In the genomic region with DNA sequence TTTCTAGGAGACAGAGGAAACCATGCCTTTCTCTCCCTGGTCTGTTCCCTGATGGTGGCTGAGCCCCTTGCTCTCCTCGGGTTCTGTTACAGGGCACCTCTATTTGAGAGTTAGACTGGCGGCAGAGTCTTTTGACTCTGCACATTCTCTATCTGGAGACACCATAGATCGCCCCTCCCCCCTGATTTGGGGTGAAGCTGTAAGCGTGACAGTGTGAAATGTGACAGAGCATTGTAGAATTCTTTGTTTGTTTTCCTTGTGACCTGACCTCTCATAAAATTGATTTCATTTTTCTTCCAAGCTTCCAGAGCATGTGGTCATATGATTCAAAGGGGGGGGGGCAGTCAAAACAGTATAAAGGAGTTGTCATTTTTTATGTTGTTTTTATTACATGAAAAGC, we compare ENCODE assay signal across 13 mouse cellular contexts.
DNase-seq lines count a peak whose midpoint lies in the region; ATAC-seq and TF ChIP-seq lines count a peak whose summit lies in the region.
"Had no signal": no experiment of that assay in that cellular context is flagged by ENCODE, and none has a peak within 500 bp of the region (broad histone marks: within the 10 kb centered on the region; RNA-seq: fewer than 3 reads in every experiment).

No protein-coding gene starts in this region.

- H3K27ac ChIP-seq in heart, embryonic 14.5 days (replicated peaks in 1 of 2; ENCODE audit: control insufficient read depth in 1 of 2, insufficient read depth in 1 of 2, low read depth in 2 of 2, low read length in 2 of 2), result peak overlapping the region in 1 of 2 experiments; percentile 76; a peak in 2 of 4 replicates
- no peak overlapping the region for H3K27ac ChIP-seq in liver, adult 2 months (replicated peaks; ENCODE audit: insufficient read depth, low read depth, low read length)
- H3K27ac ChIP-seq: embryonic facial prominence, embryonic 12.5 days; midbrain, embryonic 12.5 days had no signal

- no peak for DNase-seq in heart, adult 18-20 months
- DNase-seq in liver, adult 2 months (ENCODE audit: extremely low read depth, low read depth, low spot score), result peak; percentile 46
- no peak for DNase-seq in liver
- DNase-seq in thymus, postnatal 4 days, result peak; percentile 25
- no peak for DNase-seq in thymus, postnatal 10 days (ENCODE audit: low spot score in 2 of 2)
- DNase-seq: cerebellum, adult 11-12 months; liver, postnatal 0 days; right cerebral cortex, postnatal 14 days; thymus, adult 18-20 months had no signal

- ATAC-seq in heart, embryonic 14.5 days (ENCODE audit: insufficient number of reproducible peaks, insufficient read depth, low FRiP score, low read depth), result no peak
- no peak for ATAC-seq in megakaryocyte, adult 5-6 weeks (ENCODE audit: poor library complexity, severe bottlenecking)
- ATAC-seq: liver, postnatal 0 days had no signal

- WGBS in heart, embryonic 14.5 days, result 19% methylated on average over 4 of the region's 4 CpGs
- WGBS in liver, adult 2 months, result 38% methylated on average over 4 of the region's 4 CpGs

- H3K9ac ChIP-seq in heart, embryonic 14.5 days (ENCODE audit: low read length), result no peak overlapping the region
- no peak overlapping the region for H3K9ac ChIP-seq in liver, adult 2 months (ENCODE audit: low read depth, low read length)
- H3K9ac ChIP-seq: embryonic facial prominence, embryonic 12.5 days; liver, postnatal 0 days; midbrain, embryonic 12.5 days had no signal

- H3K36me3 ChIP-seq in heart, embryonic 14.5 days (ENCODE audit: control insufficient read depth, insufficient read depth, low read length), result no peaks in the 10 kb centered on the region
- no peaks in the 10 kb centered on the region for H3K36me3 ChIP-seq in liver, adult 2 months (ENCODE audit: control insufficient read depth, insufficient read depth, low read length)
- H3K36me3 ChIP-seq: embryonic facial prominence, embryonic 12.5 days; midbrain, embryonic 12.5 days had no signal

- 0 out of 2 replicates have a peak overlapping the region, but pooled peaks have one; percentile 11 for H3K4me2 ChIP-seq in heart, embryonic 14.5 days (ENCODE audit: low read length)
- H3K4me2 ChIP-seq: embryonic facial prominence, embryonic 12.5 days; midbrain, embryonic 12.5 days had no signal

- H3K79me2 ChIP-seq in liver, adult 2 months (ENCODE audit: control insufficient read depth, insufficient read depth, low read length), result no peaks in the 10 kb centered on the region

- H3K9me3 ChIP-seq in heart, embryonic 14.5 days (ENCODE audit: control insufficient read depth, low read length), result no peaks in the 10 kb centered on the region
- H3K9me3 ChIP-seq: embryonic facial prominence, embryonic 12.5 days; midbrain, embryonic 12.5 days had no signal

- no peak for TF ChIP-seq POLR2A in liver, adult 2 months (IDR thresholded peaks at IDR 0.05; ENCODE audit: extremely low read depth, insufficient read depth, low read length)

- peaks cover 9 to 23% of the 10 kb centered on the region in 2 experiments for H3K4me1 ChIP-seq in heart, embryonic 14.5 days (ENCODE audit: control insufficient read depth in 2 of 2, insufficient read depth in 2 of 2, low read length in 2 of 2)
- H3K4me1 ChIP-seq in liver, adult 2 months (ENCODE audit: control insufficient read depth, insufficient read depth, low read length), result no peaks in the 10 kb centered on the region

- TF ChIP-seq CTCF in liver, adult 2 months (IDR thresholded peaks at IDR 0.05; ENCODE audit: low read depth, low read length), result no peak

- H3K4me3 ChIP-seq in heart, embryonic 14.5 days (ENCODE audit: control insufficient read depth in 1 of 2, insufficient read depth in 1 of 2, low read depth in 1 of 2, low read length in 2 of 2), result no peak overlapping the region
- H3K4me3 ChIP-seq in liver, adult 2 months (ENCODE audit: insufficient read depth, low read depth, low read length), result no peak overlapping the region
- H3K4me3 ChIP-seq: embryonic facial prominence, embryonic 12.5 days; midbrain, embryonic 12.5 days had no signal

- H3K27me3 ChIP-seq in heart, embryonic 14.5 days (ENCODE audit: control insufficient read depth, insufficient read depth, low read length), result no peaks in the 10 kb centered on the region
- 0 out of 2 replicates have a peak, but pooled peaks cover 2% of the 10 kb centered on the region for H3K27me3 ChIP-seq in liver, adult 2 months (ENCODE audit: control insufficient read depth, insufficient read depth, low read length)
- H3K27me3 ChIP-seq: embryonic facial prominence, embryonic 12.5 days; midbrain, embryonic 12.5 days had no signal

Comparison
In these comparisons a context has a peak if more than half of its experiments do, and no peak if none do; other contexts are left out.
1. DNase-seq: peak in liver, adult 2 months (single experiment) and thymus, postnatal 4 days (single experiment); none in heart, adult 18-20 months (0 of 2), liver (single experiment) and thymus, postnatal 10 days (0 of 2).